Mouse (Mus musculus) liver, embryonic 14.5 days (tissue): ENCODE results near the gene Amotl1.

Experiments
- CTCF ChIP-seq: IDR thresholded peaks from 2 replicates; pipeline ENCODE4 v1.5.1; 2016; ENCODE audit warnings: antibody characterized with exemption, low read depth, control low read depth
- EP300 ChIP-seq: IDR thresholded peaks from 2 replicates; pipeline ENCODE4 v1.6.1; 2016; ENCODE audit warnings: antibody characterized with exemption, low read depth

- TF ChIP-seq CTCF (no peak), EP300 (no peak)
Measured at GRCm38 (mm10) chr9:14674506-14674905, 29.6 kb upstream of the Amotl1 start.
